Mouse (Mus musculus): ENCODE results near the gene Slc15a1.

- TF ChIP-seq CTCF (IDR thresholded peaks at IDR 0.05; ENCODE audit: extremely low read depth, insufficient read depth, low read length) = no peak
- no peak for TF ChIP-seq POLR2A (IDR thresholded peaks at IDR 0.05; ENCODE audit: extremely low read depth, insufficient read depth, low read length)
Measured at GRCm38 (mm10) chr14:121505485-121505860, 421 bp upstream of the Slc15a1 start.
